Mouse (Mus musculus): ENCODE results near the gene Gm9817. TPM values are rescaled to one million over a fixed set of nuclear protein-coding genes. Genes with fewer than 3 reads are reported as not detected.

The Gm9817 gene
- polyA plus RNA-seq, 2 experiments = 0.09 TPM; not detected in 1

DNA sequence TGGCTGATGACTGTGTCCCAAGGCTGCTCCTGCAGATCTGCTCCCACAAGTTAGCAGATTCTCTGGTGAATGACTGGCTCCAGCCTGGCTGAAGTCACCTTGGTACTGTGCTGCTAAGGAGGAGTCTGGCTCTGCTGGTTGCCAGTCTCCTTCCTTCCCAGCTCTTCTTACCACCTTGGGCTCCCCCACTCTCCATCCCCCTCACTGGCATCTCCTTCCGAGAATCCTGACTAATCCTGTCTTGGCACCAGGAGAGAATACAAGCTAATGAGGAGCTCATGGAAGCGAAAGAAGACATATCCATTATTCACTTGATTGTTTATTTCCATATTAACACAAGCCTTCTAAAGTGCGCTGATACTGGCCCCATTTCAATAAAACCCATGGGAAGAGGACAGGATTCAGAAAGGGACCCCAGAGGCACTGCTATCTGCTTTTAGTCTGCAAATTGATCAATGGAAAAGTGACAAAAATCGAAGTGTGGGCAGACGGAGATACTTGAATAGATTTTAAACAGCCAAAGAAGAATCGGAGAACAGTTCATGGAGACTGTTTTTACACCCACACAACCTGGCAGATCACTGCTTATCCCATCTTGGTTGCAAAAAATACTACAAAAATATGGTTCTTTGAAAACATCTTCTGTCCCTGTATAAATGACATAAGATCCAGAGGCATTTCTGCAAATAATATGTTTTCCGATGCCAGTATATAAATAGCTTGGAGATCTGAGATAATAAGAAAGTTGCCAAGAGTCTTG is 29.1 kb upstream of the Gm9817 start:
- no peak overlapping the region for H3K9ac ChIP-seq (ENCODE audit: low read depth, low read length, severe bottlenecking)
- H3K4me2 ChIP-seq (replicated peaks; ENCODE audit: low read depth, low read length, severe bottlenecking) = no peak overlapping the region
- ATAC-seq (ENCODE audit: low FRiP score, low read depth) = no peak
- no peaks in the 10 kb centered on the region for H3K36me3 ChIP-seq (ENCODE audit: control insufficient read depth, insufficient read depth, low read length)
- WGBS = 86% methylated on average over 7 of the region's 7 CpGs
- H3K27me3 ChIP-seq (ENCODE audit: control insufficient read depth, insufficient read depth, low read length) = no peaks in the 10 kb centered on the region
- no peak overlapping the region for H3K27ac ChIP-seq (replicated peaks; ENCODE audit: low read depth, low read length)
- DNase-seq (ENCODE audit: low spot score) = no peak
- H3K9me3 ChIP-seq (ENCODE audit: control insufficient read depth, low read length) = no peaks in the 10 kb centered on the region
- no peaks in the 10 kb centered on the region for H3K4me1 ChIP-seq (ENCODE audit: control insufficient read depth, insufficient read depth, low read length)
- TF ChIP-seq POLR2A (IDR thresholded peaks at IDR 0.05; ENCODE audit: borderline replicate concordance, extremely low read depth, insufficient read depth, insufficient read length) = no peak
- no peak overlapping the region for H3K4me3 ChIP-seq (replicated peaks; ENCODE audit: low read length)

GRCm38 (mm10) chr13:45052805-45053204 is 25.7 kb upstream of the Gm9817 start:
- DNase-seq (ENCODE audit: low spot score) (no peak), ATAC-seq (ENCODE audit: low FRiP score, low read depth) (no peak)
- no peak overlapping the region for H3K27ac ChIP-seq (replicated peaks; ENCODE audit: low read depth, low read length)
- H3K36me3 ChIP-seq (ENCODE audit: control insufficient read depth, insufficient read depth, low read length) = no peaks in the 10 kb centered on the region
- H3K4me2 ChIP-seq (replicated peaks; ENCODE audit: low read depth, low read length, severe bottlenecking) = no peak overlapping the region
- no peak for TF ChIP-seq POLR2A (IDR thresholded peaks at IDR 0.05; ENCODE audit: borderline replicate concordance, extremely low read depth, insufficient read depth, insufficient read length)
- WGBS = 82% methylated on average over 7 of the region's 7 CpGs
- H3K4me3 ChIP-seq (replicated peaks; ENCODE audit: low read length) = no peak overlapping the region
- no peaks in the 10 kb centered on the region for H3K4me1 ChIP-seq (ENCODE audit: control insufficient read depth, insufficient read depth, low read length)
- H3K9me3 ChIP-seq (ENCODE audit: control insufficient read depth, low read length) = no peaks in the 10 kb centered on the region
- H3K27me3 ChIP-seq (ENCODE audit: control insufficient read depth, insufficient read depth, low read length) = no peaks in the 10 kb centered on the region
- H3K9ac ChIP-seq (ENCODE audit: low read depth, low read length, severe bottlenecking) = no peak overlapping the region

DNA sequence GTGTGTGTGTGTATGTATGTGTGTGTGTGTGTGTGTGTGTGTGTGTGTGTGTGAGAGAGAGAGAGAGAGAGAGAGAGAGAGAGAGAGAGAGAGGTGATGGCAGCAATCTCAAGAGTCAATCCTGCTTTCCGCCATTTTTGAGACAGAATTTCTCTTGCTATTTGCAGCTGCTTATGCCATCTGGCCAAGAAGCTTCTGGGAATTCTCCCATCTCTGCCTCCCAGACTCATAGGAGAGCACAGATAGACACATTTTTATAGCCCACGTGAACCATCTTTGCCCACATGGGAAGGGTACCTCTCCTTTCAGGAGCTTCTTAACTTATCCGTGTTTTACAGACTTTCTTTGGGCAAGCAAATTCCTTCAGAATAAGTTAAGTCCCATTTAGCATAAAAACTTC is 24.6 kb upstream of the Gm9817 start:
- TF ChIP-seq POLR2A (IDR thresholded peaks at IDR 0.05; ENCODE audit: borderline replicate concordance, extremely low read depth, insufficient read depth, insufficient read length) = no peak
- Histone ChIP-seq H3K27ac (replicated peaks; ENCODE audit: low read depth, low read length) (no peak overlapping the region), H3K9ac (ENCODE audit: low read depth, low read length, severe bottlenecking) (no peak overlapping the region), H3K4me3 (replicated peaks; ENCODE audit: low read length) (no peak overlapping the region), H3K36me3 (ENCODE audit: control insufficient read depth, insufficient read depth, low read length) (no peaks in the 10 kb centered on the region), H3K27me3 (ENCODE audit: control insufficient read depth, insufficient read depth, low read length) (no peaks in the 10 kb centered on the region), H3K9me3 (ENCODE audit: control insufficient read depth, low read length) (no peaks in the 10 kb centered on the region), H3K4me1 (ENCODE audit: control insufficient read depth, insufficient read depth, low read length) (no peaks in the 10 kb centered on the region), H3K4me2 (replicated peaks; ENCODE audit: low read depth, low read length, severe bottlenecking) (no peak overlapping the region)
- no peak for DNase-seq (ENCODE audit: low spot score)
- ATAC-seq (ENCODE audit: low FRiP score, low read depth) = no peak
- WGBS = 80% methylated on average over 3 of the region's 3 CpGs

DNA sequence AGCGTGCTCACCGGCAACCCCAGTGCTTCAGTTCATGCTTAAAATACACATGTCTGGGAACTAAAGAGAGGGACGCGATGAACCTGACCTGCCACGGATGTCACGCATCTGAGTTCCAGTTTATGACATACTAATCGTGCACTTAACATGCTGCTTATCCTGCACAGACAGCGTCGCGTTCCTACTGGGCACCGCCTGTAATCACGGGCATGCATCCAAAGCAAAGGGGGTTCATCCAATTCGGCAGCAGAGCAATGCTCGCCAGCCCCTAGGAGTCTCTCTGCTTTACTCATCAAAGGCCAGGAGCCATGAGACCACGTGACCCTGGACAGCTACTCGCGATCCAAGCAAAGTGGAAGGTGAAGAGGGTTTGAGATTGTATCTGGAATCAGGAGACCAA is 19.3 kb upstream of the Gm9817 start:
- no peaks in the 10 kb centered on the region for H3K4me1 ChIP-seq (ENCODE audit: control insufficient read depth, insufficient read depth, low read length)
- H3K36me3 ChIP-seq (ENCODE audit: control insufficient read depth, insufficient read depth, low read length) = no peaks in the 10 kb centered on the region
- H3K27me3 ChIP-seq (ENCODE audit: control insufficient read depth, insufficient read depth, low read length) = no peaks in the 10 kb centered on the region
- DNase-seq (ENCODE audit: low spot score) (no peak), ATAC-seq (ENCODE audit: low FRiP score, low read depth) (no peak)
- H3K4me2 ChIP-seq (replicated peaks; ENCODE audit: low read depth, low read length, severe bottlenecking) = no peak overlapping the region
- no peaks in the 10 kb centered on the region for H3K9me3 ChIP-seq (ENCODE audit: control insufficient read depth, low read length)
- WGBS = 85% methylated on average over 17 of the region's 17 CpGs
- no peak overlapping the region for H3K4me3 ChIP-seq (replicated peaks; ENCODE audit: low read length)
- TF ChIP-seq POLR2A (IDR thresholded peaks at IDR 0.05; ENCODE audit: borderline replicate concordance, extremely low read depth, insufficient read depth, insufficient read length) = no peak
- H3K27ac ChIP-seq (replicated peaks; ENCODE audit: low read depth, low read length) = no peak overlapping the region
- H3K9ac ChIP-seq (ENCODE audit: low read depth, low read length, severe bottlenecking) = no peak overlapping the region

DNA sequence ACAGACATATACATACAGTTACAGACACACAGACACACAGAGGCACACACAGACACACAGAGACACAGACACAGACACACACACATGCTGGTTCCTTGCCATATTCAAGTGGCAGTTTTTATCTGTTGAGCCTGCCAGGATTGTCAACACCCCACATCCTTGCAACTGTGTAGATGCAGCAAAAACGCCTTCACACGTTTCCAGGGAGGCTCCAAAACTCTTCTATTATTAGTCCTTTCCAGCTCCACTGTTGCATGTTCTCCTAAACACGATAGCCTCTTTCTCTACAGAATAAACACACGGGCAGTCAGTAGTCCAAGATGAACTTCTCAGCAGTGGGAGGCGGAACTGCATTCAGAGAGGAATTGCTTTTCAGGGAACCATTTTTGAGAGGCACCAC is 15.3 kb upstream of the Gm9817 start:
- Histone ChIP-seq H3K4me2 (replicated peaks; ENCODE audit: low read depth, low read length, severe bottlenecking) (no peak overlapping the region), H3K36me3 (ENCODE audit: control insufficient read depth, insufficient read depth, low read length) (no peaks in the 10 kb centered on the region), H3K9ac (ENCODE audit: low read depth, low read length, severe bottlenecking) (no peak overlapping the region), H3K27ac (replicated peaks; ENCODE audit: low read depth, low read length) (no peak overlapping the region), H3K4me3 (replicated peaks; ENCODE audit: low read length) (no peak overlapping the region), H3K27me3 (ENCODE audit: control insufficient read depth, insufficient read depth, low read length) (no peaks in the 10 kb centered on the region), H3K4me1 (ENCODE audit: control insufficient read depth, insufficient read depth, low read length) (no peaks in the 10 kb centered on the region), H3K9me3 (ENCODE audit: control insufficient read depth, low read length) (no peaks in the 10 kb centered on the region)
- 77% methylated on average over 5 of the region's 5 CpGs for WGBS
- DNase-seq (ENCODE audit: low spot score) (no peak), ATAC-seq (ENCODE audit: low FRiP score, low read depth) (no peak)
- no peak for TF ChIP-seq POLR2A (IDR thresholded peaks at IDR 0.05; ENCODE audit: borderline replicate concordance, extremely low read depth, insufficient read depth, insufficient read length)

Measured in limb, embryonic 14.5 days (tissue).